Mouse (Mus musculus) heart, adult 2 months (tissue): ENCODE results near the gene 6430571L13Rik.
A peak's percentile ranks its signal among the peaks of the same experiment; 100 is the strongest.

Source experiments
- CTCF ChIP-seq: fragments of 200-600 bp; IDR thresholded peaks from 2 replicates; pipeline ENCODE4 v1.8.1; 2022; ENCODE audit warnings: antibody characterized with exemption, mild to moderate bottlenecking, moderate library complexity
- POLR2A ChIP-seq: fragments of 200-500 bp; IDR thresholded peaks from 2 replicates; pipeline ENCODE4 v1.6.1; 2011; ENCODE audit warnings: mild to moderate bottlenecking, low read depth, low read length, control low read depth; ENCODE audit not compliant: insufficient read depth

DNA sequence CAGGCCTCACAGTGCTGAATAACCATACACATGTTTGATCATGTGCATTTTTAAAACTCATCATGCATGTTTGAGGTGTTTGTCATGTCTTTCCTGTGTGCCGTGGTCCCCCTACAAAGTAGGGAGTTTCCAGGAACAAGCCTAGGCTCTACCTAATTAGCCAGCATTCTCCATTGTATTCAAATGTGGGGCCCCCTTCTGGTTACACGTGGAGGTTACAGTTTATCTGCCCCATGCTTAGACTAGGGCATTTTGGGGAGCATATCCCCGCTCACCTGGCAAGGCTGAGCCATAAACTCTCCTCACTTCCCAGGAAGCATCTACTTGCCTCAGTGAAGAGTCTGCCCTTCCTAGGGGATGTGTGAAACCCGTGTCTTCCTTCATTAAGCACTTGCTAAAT is 56.0 kb downstream of the 6430571L13Rik start:
- peak; percentile 39 for TF ChIP-seq CTCF
- no peak for TF ChIP-seq POLR2A
